Mouse (Mus musculus): ENCODE results near the gene Kmt2a. TPM values are rescaled to one million over a fixed set of nuclear protein-coding genes. Genes with fewer than 3 reads are reported as not detected.

The Kmt2a gene
- total and polyA plus RNA-seq, 2 experiments from 2014 or later, result 19.0 to 20.6 TPM

- H3K4me1 ChIP-seq (ENCODE audit: insufficient read depth, low read length), result peaks cover 8% of the 10 kb centered on the region
- under 1% methylated on average over 57 of the region's 82 CpGs for WGBS
Observed at GRCm38 (mm10) chr9:44767101-44768028, 113.7 kb downstream of the Kmt2a start, which contains the start of the genes Arcn1 and Ift46. Arcn1 (minus strand) TSS chr9:44767845. Ift46 (plus strand) TSS chr9:44767908.

GRCm38 (mm10) chr9:44760873-44761272, 120.2 kb downstream of the Kmt2a start:
- no peaks in the 10 kb centered on the region for H3K9me3 ChIP-seq (ENCODE audit: low read length)
- DNase-seq (ENCODE audit: low spot score) (no peak), ATAC-seq (no peak)
- no peak overlapping the region for H3K9ac ChIP-seq (replicated peaks; ENCODE audit: low read length)
- 80% methylated on average over 2 of the region's 2 CpGs for WGBS
- no peak overlapping the region for H3K27ac ChIP-seq
- H3K4me3 ChIP-seq (ENCODE audit: low read length), result no peak overlapping the region
- H3K4me1 ChIP-seq (ENCODE audit: insufficient read depth, low read length), result 0 out of 2 replicates have a peak, but pooled peaks cover 2% of the 10 kb centered on the region
- TF ChIP-seq CTCF (IDR thresholded peaks at IDR 0.05; ENCODE audit: low read depth), result no peak
- no peaks in the 10 kb centered on the region; the same call in 1 of the 2 replicates for H3K36me3 ChIP-seq (ENCODE audit: insufficient read depth, low read length)
- no peak overlapping the region for H3K4me2 ChIP-seq (ENCODE audit: low read depth, low read length)
- no peaks in the 10 kb centered on the region for H3K27me3 ChIP-seq (ENCODE audit: insufficient read depth, low read length)

More at GRCm38 (mm10) chr9:44767101-44768028, 113.7 kb downstream of the Kmt2a start, which contains the start of the genes Arcn1 and Ift46:
- H3K27me3 ChIP-seq (ENCODE audit: insufficient read depth, low read length), result no peaks in the 10 kb centered on the region
- H3K9me3 ChIP-seq (ENCODE audit: low read length), result no peaks in the 10 kb centered on the region
- peak within 1 kb of the TSS; percentile 62 for H3K4me3 ChIP-seq (ENCODE audit: low read length)
- H3K4me2 ChIP-seq (ENCODE audit: low read depth, low read length), result peak within 1 kb of the TSS; percentile 64
- H3K36me3 ChIP-seq (ENCODE audit: insufficient read depth, low read length), result no peaks in the 10 kb centered on the region
- DNase-seq (ENCODE audit: low spot score) (peak; percentile 95), ATAC-seq (peak; percentile 93)
- peak within 1 kb of the TSS; percentile 98 for H3K27ac ChIP-seq
- peak within 1 kb of the TSS; percentile 88 for H3K9ac ChIP-seq (replicated peaks; ENCODE audit: low read length)
- TF ChIP-seq CTCF (IDR thresholded peaks at IDR 0.05; ENCODE audit: low read depth), result no peak

Other genes starting within 250 kb of the Kmt2a start
- gene Treh, start 208.1 kb downstream of the Kmt2a start, total RNA-seq (2014; rRNA removed), result not detected in 2 replicates
- not detected in 2 replicates for gene Treh, start 208.1 kb downstream of the Kmt2a start, polyA plus RNA-seq (2015; fragmentation: Nextera tagmentation; extraction: Ambion mirVana)
- gene Phldb1, start 146.1 kb downstream of the Kmt2a start, total RNA-seq (2014; rRNA removed), result 114 and 152 TPM in 2 replicates
- gene Phldb1, start 146.1 kb downstream of the Kmt2a start, polyA plus RNA-seq (2015; fragmentation: Nextera tagmentation; extraction: Ambion mirVana), result 31.9 and 35.3 TPM in 2 replicates
- 77.1 and 88.4 TPM in 2 replicates for gene Arcn1, start 113.5 kb downstream of the Kmt2a start, total RNA-seq (2014; rRNA removed)
- gene Arcn1, start 113.5 kb downstream of the Kmt2a start, polyA plus RNA-seq (2015; fragmentation: Nextera tagmentation; extraction: Ambion mirVana), result 102 and 109 TPM in 2 replicates
- 56.0 and 61.6 TPM in 2 replicates for gene Ift46, start 113.4 kb downstream of the Kmt2a start, total RNA-seq (2014; rRNA removed)
- gene Ift46, start 113.4 kb downstream of the Kmt2a start, polyA plus RNA-seq (2015; fragmentation: Nextera tagmentation; extraction: Ambion mirVana), result 142 and 144 TPM in 2 replicates
- 26.3 and 41.3 TPM in 2 replicates for gene Tmem25, start 82.0 kb downstream of the Kmt2a start, total RNA-seq (2014; rRNA removed)
- 28.9 and 31.9 TPM in 2 replicates for gene Tmem25, start 82.0 kb downstream of the Kmt2a start, polyA plus RNA-seq (2015; fragmentation: Nextera tagmentation; extraction: Ambion mirVana)
- gene Ttc36, start 78.2 kb downstream of the Kmt2a start, total RNA-seq (2014; rRNA removed), result not detected in 2 replicates
- 1.7 TPM in 1 of 2 replicates, not detected in the other for gene Ttc36, start 78.2 kb downstream of the Kmt2a start, polyA plus RNA-seq (2015; fragmentation: Nextera tagmentation; extraction: Ambion mirVana)
- gene Atp5l, start 39.4 kb upstream of the Kmt2a start, total RNA-seq (2014; rRNA removed), result 217 and 223 TPM in 2 replicates
- 1,057 and 1,065 TPM in 2 replicates for gene Atp5l, start 39.4 kb upstream of the Kmt2a start, polyA plus RNA-seq (2015; fragmentation: Nextera tagmentation; extraction: Ambion mirVana)
- 42.9 and 44.5 TPM in 2 replicates for gene Ube4a, start 84.3 kb upstream of the Kmt2a start, total RNA-seq (2014; rRNA removed)
- gene Ube4a, start 84.3 kb upstream of the Kmt2a start, polyA plus RNA-seq (2015; fragmentation: Nextera tagmentation; extraction: Ambion mirVana), result 23.8 and 24.8 TPM in 2 replicates
- gene Cd3g, start 99.1 kb upstream of the Kmt2a start, total RNA-seq (2014; rRNA removed), result not detected in 2 replicates
- not detected in 2 replicates for gene Cd3g, start 99.1 kb upstream of the Kmt2a start, polyA plus RNA-seq (2015; fragmentation: Nextera tagmentation; extraction: Ambion mirVana)
- gene Cd3d, start 100.5 kb upstream of the Kmt2a start, total RNA-seq (2014; rRNA removed), result not detected in 2 replicates
- gene Cd3d, start 100.5 kb upstream of the Kmt2a start, polyA plus RNA-seq (2015; fragmentation: Nextera tagmentation; extraction: Ambion mirVana), result 0.09 TPM in 1 of 2 replicates, not detected in the other
- gene Cd3e, start 128.3 kb upstream of the Kmt2a start, total RNA-seq (2014; rRNA removed), result not detected in 2 replicates
- gene Cd3e, start 128.3 kb upstream of the Kmt2a start, polyA plus RNA-seq (2015; fragmentation: Nextera tagmentation; extraction: Ambion mirVana), result 0.16 and 0.20 TPM in 2 replicates
- 2.0 and 4.1 TPM in 2 replicates for gene Mpzl2, start 158.5 kb upstream of the Kmt2a start, total RNA-seq (2014; rRNA removed)
- gene Mpzl2, start 158.5 kb upstream of the Kmt2a start, polyA plus RNA-seq (2015; fragmentation: Nextera tagmentation; extraction: Ambion mirVana), result 3.0 and 4.1 TPM in 2 replicates
- 0.50 and 1.8 TPM in 2 replicates for gene Mpzl3, start 173.9 kb upstream of the Kmt2a start, total RNA-seq (2014; rRNA removed)
- 1.2 and 1.6 TPM in 2 replicates for gene Mpzl3, start 173.9 kb upstream of the Kmt2a start, polyA plus RNA-seq (2015; fragmentation: Nextera tagmentation; extraction: Ambion mirVana)
- not detected in 2 replicates for gene Jaml, start 197.9 kb upstream of the Kmt2a start, total RNA-seq (2014; rRNA removed)
- gene Jaml, start 197.9 kb upstream of the Kmt2a start, polyA plus RNA-seq (2015; fragmentation: Nextera tagmentation; extraction: Ambion mirVana), result 0.40 and 0.71 TPM in 2 replicates
- 9.9 and 14.3 TPM in 2 replicates for gene Scn2b, start 236.5 kb upstream of the Kmt2a start, total RNA-seq (2014; rRNA removed)
- 9.0 and 9.7 TPM in 2 replicates for gene Scn2b, start 236.5 kb upstream of the Kmt2a start, polyA plus RNA-seq (2015; fragmentation: Nextera tagmentation; extraction: Ambion mirVana)

Data from hindbrain, postnatal 0 days (tissue).